ENCODE assay signal across 8 mouse cellular contexts in genomic region chr2:117017921-117018651, GRCm38 (mm10).
DNase-seq lines count a peak whose midpoint lies in the region.

No protein-coding gene starts in this region.

- DNase-seq in cerebellum, adult 8-10 months, result peak; percentile 2
- no peak for DNase-seq in cerebellum, postnatal 25 days
- peak; percentile 76 for DNase-seq in adrenal gland, adult 2 months
- peak; percentile 17 to 20 for DNase-seq in frontal cortex, postnatal 25 days (ENCODE audit: low spot score in 2 of 2)
- DNase-seq in kidney, adult 11 months, result peak; percentile 61
- DNase-seq in left cerebral cortex, postnatal 36 days (ENCODE audit: low spot score in 2 of 2), result peak; percentile 56 to 73
- DNase-seq in ovary, postnatal 10 days (ENCODE audit: low spot score), result peak; percentile 13
- DNase-seq in yolk sac, embryonic 10.5 days (ENCODE audit: low spot score), result no peak

- intact Hi-C loops in left cerebral cortex, postnatal 36 days (cut with DNase I), result loop anchor here (2.0 to 5.0 kb wide), 3 partner anchors 41 to 103 kb away; partner anchors contain the start of gene Spred1

Comparison
In these comparisons a context has a peak if more than half of its experiments do, and no peak if none do; other contexts are left out.
1. DNase-seq: peak in cerebellum, adult 8-10 months (single experiment), adrenal gland, adult 2 months (single experiment), frontal cortex, postnatal 25 days (2 of 2), kidney, adult 11 months (single experiment), left cerebral cortex, postnatal 36 days (2 of 2) and ovary, postnatal 10 days (single experiment); none in cerebellum, postnatal 25 days (0 of 2) and yolk sac, embryonic 10.5 days (single experiment).